Mouse (Mus musculus) natural killer cell, adult 2 months (primary cell): ENCODE measurements at regions not wholly inside any gene's neighbourhood (a gene's known extent, or its start where the extent isn't known, plus 50 kb on each side); places are given as distances from the start of the nearest gene placed in this dataset.
"Not testable (repeated sequence)": the region's sequence is repeated elsewhere in the genome, so short reads cannot be mapped to it uniquely, and the experiment has no call there.

Experiments
- DNase-seq, 2 experiments: peaks; one replicate each; pipeline ENCODE4 v3.0.0; 2022; ENCODE audit warnings: low spot score in 2 of 2

DNA sequence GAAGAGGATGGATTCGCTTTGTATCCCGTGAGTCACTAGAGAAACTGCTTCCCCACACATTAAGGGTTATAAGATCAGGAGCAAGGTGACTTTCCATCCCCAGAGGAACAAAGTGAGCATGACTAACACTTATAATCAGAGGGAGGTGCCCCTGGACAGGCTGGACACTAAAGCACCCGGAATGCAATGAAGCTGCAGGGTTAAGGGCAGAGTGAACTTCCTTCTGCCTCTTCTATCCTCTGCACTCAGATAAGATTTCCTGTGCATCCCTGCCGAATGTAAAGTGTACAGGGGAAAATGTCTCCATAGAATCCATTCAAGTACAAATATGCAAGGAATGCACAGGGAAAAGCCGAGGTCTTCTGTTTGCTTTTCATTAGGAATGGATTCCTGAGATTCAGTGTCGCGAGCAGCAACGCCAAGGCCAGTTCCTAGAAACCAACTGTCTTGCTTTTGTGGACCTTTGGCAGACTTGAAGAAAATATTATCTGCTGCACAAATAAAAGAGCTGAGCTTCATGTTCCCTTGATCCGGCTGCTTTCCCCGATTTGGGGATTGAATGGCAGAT, 58.5 kb upstream of the Fbxl7 start:
- no peak for DNase-seq

DNA sequence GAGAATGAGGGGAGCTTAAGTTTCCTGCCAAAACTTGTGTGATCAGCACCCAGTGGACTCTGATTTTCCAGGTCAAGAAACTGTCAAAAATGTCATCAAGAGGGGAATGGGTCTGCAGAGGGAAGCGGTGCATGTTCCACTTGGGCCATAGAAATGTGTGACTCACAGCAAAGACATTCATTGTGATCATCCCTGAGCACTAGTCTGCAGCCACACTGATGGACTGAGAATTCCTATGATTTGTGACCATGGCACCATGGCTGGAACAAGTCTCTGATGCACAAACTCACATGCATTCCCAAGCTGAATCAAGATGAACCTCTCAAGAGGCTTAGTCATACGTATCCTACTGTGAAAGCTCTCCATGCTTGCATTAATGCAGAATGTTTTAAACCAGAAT, 63.6 kb upstream of the Fbxl7 start:
- DNase-seq = no peak

DNA sequence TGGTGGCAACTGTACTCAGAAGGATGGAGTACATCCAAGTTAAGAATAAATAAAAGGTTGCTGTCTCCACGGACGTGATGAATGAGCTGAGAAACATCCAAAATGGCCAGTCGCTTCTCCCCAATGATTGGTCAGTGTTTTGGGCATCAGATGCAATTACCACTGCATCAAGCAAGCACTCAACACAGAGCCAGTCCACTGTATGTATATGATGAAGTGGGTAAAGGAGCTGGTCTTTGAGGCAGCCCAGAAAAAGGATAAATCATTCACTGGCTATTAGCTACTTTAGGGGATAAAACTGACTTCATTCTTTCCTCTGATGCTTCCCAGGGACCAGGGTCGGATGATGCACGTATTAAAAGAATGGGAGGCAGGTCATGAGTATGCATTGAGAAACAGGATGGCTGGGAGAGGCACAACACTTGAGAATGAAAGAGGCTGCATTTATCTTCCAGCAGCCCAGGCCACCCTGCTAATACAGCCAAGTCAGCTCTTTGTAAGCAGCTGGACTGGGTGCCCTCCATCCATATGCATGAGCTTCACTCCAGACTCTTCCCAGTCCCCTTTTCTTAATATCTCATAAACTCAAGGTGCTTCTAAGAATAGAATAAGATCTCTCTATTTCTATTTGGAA, 73.1 kb upstream of the Fbxl7 start:
- no peak for DNase-seq

DNA sequence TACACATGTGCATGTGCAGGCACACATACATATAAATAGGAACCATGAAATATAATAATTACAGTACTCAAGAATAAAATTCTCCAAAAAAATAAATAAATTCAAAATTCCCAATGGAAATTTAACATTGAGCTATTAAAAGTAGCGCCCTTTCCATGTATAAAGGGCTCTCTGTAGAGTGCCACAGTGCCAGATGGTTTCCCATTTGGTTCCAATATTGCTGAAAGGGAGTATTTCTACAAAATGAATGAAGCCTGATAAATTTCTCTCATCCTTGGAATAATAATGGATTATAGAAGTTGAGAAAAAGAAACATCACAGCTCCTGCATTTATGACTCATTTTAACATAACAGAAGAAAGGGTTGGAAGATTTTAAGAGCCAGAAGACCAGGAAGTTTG, 75.4 kb upstream of the Fbxl7 start:
- DNase-seq = no peak

DNA sequence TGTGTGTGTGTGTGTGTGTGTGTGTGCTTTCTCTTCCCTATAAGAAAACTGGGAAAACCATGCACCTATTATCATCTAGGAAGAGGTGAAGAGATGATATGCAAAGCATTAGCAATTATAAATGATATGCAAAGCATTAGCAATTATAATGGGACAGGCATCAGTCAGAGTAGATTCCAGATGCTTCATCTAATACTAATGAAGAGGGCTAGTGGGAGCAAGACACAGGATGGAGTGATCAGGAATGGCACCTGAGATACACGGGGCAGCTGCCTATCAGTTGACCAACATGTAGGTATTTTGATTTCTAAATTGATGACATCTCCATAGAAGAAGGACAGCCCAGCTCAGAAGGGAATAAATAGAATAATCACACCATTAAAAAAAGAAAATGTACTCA, 97.7 kb upstream of the Fbxl7 start:
- DNase-seq = no peak

DNA sequence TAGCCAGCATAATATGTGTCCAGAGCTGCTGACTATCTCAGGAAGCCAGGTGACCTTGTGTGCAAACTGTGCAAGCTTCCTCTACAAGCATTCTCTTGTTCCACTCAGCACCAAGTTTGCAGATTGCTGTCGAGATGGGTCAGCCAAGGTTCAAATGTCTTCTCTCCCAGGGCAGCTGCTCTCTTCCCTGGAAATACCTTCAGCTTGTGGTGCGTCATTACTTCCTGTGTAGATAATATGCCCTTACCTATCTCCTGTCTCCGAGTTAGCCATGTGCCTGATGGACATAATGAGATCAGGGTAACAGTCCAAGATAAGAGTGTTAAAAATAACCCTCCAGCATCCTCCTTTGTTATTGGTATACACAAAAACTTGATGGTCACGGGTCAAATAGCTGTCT, 113.7 kb upstream of the Fbxl7 start:
- DNase-seq = no peak

DNA sequence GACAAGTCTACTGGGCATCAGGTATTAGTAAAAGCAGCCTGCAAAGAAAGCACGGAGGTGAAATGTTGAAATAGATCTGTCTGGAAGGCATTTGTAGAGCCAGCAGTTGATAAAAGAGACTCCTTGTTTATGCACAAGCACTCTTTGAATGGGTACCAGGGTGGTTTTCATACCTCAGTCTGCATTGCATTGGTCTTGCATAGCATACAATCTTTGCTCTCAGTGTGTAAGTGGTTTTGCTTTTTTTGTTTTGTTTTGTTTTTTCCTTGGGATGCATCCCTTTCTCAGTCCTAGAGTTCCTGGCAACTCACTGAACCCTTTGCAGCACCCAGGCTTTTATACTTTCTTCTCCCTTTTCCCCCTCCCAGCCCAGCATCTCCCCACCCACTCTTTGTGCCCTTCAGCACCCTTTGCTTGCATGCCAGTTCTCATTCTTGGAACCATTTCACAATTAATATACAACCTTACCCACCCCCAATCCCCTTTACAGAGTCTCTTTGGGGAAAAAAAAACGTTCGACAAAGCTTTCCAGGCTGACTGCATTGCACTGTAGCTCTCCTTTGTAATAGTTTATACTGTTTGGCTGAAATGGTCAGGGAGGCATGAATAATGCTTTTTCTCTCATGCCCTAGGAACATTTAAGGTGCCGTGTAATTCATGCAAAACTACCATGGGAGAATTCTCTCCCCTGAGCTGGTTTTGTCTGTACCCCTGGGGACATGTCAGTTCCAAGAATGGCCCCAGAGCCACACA, 118.7 kb upstream of the Fbxl7 start:
- DNase-seq = no peak

DNA sequence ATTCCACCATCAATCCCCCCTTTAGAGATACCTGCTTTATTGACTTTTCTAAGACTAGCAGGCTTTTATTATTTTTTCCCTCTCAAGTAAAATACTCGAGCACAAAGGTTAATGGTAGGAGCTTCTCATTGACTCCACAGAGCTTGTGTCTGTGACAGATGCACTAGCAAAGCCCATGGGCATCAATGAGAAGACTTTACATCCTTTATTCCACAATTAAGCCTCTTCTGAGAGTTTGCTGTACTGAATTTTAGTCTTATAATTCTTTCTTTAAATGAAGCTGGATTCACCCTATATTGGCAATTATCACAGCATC, 119.2 kb upstream of the Fbxl7 start:
- DNase-seq = no peak

DNA sequence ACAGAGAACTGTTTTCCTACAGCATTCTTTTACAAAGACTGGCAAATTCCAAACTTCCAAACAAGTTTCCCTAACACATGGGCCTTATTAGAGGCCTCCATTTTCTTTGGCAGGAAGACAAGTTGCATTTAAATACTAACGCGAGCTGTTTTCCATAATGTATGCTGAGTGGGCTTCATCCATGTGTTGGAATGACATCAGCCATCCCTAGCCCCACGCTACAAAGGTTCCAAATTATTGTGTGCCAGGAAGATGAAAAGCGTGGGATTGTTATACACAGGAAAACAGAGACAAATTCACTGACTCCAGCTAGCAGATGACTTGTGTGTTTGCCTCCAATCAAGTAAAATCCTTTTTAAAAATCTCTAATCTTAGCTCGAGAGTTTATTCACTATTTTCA, 125.1 kb upstream of the Fbxl7 start:
- DNase-seq = no peak

DNA sequence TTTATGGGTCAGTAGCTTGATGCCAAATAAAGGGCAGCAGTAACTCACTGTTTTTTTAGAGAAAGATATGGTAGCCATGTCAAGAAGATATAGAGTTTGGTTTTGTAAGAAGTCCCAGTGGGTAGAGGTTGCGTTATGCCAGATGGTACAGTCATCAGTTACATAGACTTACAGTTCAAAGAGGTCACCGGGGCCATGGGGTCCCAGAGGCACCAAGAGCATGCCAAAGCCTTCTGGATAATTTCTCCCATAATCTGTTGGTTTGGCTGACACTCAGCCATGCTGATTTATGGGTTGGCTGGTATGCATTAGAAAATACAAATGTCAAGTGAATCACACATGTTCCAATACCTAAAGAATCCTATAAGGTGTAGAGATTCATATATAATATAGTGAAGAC, 137.9 kb upstream of the Fbxl7 start:
- DNase-seq = no peak

DNA sequence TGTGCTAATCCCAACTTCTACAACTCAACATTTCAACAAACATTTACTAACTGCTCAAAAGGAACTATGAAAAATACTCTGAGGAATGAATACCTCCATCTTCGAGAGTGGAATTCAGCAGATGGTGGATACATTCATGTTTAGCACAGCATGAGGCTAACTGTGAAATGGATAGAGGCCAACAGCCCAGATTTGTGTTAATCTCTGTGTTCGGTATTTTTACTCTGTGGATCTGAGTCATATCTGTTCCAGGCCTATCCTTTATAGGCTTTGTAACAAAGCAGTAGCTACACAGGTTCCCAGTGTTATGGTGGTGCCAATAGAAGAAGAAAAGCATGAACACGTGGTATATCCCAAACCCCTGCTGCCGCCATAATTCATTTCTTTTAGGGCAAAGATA, 148.4 kb upstream of the Fbxl7 start:
- no peak for DNase-seq

DNA sequence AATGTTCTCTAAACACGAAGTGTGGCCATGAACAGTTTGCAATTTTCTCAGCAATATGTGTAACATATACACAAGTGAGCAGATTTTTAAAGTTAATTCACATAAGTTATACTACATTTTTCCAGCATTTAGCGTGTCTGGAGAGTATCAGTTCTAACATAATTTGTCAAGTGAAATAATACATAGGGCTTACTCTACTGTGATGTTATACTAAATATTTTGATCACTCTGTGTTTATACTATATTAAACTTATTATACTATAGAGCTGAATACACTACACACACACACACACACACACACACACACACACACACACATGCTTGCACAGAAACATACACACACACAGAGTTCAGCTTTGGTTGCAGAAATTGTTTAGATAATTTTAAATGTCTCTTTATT, 155.3 kb upstream of the Fbxl7 start:
- DNase-seq = no peak

DNA sequence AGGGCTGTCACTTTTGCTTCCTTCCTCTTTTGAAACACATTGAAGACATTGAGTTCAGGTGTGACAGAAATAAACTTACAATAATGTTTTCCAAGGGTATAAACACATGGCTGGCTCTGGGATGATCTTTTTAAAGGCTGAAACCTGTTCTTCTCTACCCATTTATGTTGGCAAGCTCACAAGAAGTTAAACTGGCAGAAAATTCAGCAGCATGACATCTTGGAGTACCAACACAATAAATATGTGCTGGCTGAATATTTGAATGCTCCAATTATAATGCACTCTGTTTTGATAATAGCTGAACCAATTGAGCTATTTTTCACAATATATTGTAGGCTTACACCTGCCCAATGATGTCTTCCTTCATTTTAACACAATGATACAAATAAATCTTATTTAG, 168.1 kb upstream of the Fbxl7 start:
- DNase-seq = no peak

DNA sequence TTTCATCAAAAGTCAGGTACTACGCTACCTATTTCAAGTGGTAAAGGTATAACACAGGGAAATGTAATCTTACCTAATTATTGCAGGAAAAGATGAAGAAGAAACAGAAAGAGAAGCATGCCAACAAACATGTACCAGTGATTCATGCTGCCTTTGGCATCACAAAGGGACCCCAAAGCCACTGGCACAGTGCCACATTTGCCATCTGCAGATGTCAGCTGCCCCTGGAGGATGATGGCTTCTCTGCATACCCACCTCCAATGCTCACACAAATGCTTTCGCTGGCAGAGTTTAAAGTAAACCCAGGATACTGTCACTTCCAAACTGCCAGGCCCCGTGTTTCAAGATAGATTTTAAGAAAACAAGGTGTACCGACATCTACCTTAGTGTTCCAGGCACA, 168.6 kb upstream of the Fbxl7 start:
- no peak for DNase-seq

DNA sequence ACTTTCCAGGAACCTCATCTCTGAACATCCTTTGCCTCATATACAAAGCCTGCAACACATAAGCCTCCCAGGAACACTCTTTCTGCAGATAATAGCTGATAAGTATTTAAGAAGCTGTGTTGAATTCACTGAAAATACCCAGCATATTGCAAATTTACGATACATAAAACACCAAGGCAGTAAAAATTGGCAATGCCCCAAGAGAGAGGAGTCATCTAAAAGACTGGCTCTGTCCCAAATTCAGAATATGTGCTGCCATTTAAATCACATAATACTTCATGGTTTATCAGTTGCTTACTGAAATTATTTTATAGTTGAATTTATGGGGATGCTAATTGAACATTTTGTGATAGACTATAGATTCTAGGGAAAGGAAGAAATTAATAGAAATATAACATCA, 172.3 kb upstream of the Fbxl7 start:
- no peak for DNase-seq

DNA sequence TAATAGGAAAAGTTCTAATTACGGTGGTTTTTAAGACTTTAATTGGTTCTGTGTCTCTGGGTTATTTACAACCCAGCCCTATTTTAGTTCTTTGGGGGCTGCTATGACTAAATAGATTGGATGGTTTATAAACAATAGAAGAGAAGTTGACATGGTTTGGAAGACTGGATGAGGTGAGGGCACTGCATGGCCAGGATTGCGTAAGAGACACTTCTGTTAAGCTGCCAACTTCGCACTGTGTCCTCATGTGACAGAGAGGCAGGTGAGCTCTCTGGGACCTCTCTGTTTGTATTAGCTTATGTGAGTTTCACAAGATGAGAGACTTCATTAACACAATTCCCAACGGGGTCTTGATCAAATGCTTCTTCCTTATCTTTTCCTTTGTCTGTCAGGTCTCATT, 182.5 kb upstream of the Fbxl7 start:
- no peak for DNase-seq

DNA sequence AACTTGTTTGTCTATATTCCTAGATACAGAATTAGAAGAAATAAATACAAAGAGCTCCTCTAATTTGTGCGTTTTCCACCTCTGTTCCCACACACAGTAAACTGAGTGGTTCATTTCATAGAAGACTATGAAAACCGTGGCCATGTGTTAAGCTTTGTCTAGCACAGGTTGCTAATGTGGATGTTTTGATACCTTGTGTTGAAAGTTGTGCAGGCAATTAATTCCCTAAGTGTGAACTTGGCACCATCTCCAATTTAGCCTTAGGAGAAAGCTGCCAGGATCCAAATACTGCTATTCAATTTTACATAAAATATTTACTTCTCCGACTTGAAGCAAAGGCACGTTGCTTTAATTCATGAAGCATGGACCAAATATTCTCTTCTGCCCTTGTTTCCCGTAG, 187.4 kb upstream of the Fbxl7 start:
- no peak for DNase-seq

DNA sequence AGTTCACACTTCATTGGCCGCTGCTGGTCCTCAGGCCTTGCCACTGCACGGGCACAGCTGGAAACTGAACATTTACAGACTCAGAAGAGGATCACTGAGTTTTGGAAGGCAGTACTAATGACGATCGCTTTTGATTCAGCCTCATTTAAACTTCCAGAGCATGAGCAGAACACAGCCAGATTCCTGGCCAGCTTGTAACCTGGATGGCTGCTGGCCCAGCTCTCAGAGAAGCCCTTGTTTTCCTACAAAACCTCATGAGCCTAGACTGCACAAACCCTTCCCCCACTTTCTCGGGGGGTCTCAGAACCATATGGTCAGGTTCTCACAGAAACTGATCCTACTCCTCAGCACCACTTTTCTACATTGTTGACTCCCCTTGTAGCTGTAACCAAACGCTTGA, 188.2 kb upstream of the Fbxl7 start:
- no peak for DNase-seq

DNA sequence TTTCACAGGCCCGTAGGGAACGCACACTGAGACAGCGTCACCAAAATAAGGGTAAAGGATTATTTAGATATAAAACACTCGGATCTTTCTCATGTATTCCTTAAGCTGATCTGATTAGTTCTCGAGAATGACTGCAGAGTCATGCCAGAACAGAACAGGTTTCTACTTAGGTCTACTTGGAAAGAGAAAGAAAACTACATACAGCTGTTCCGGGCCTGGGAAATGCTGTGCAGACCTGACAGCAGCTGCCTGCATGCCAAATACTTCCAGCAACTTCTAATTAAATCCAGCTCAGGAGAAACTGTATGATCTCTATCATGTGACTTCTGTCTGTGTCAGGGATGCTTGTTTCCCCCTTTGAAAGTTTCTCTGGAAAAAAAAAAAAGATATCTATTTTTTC, 193.8 kb upstream of the Fbxl7 start:
- no peak for DNase-seq

DNA sequence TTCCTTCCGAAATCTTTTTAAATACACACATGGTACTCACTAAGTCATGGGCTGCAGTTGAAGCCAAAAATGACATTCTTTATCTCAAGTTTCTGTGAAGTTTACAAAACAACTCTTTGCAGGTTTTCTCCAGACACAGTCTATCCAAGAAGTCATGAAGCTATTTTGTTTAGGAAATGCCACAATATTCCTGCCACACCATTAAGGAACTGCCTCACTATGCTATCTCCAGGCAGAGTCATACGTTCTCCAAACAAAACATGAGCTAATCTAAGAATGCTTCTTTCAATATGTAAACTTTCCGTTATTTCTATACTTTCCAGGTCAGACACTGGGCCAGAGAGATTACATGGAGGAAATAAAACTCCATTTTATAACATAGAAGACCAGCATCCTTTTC, 198.7 kb upstream of the Fbxl7 start:
- no peak for DNase-seq

DNA sequence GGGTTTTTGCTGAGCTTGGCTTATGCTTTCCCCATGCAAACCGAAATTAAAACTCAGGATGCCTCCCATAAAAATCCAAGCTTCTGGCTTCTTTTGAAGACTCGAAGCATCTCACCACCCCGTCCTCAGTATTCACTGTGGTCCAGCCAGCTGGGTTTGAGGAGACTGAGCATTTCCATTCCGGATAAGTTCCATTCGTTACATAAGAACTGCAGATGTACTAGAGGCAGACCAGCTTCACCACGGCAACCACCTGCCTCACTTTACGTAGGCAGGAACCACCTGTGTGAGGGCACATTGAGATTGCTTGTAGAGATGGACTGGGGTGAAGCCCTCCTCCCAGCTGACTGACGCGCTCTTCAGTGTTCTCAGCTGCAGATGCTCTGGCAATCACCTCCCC, 199.9 kb upstream of the Fbxl7 start:
- DNase-seq = no peak

DNA sequence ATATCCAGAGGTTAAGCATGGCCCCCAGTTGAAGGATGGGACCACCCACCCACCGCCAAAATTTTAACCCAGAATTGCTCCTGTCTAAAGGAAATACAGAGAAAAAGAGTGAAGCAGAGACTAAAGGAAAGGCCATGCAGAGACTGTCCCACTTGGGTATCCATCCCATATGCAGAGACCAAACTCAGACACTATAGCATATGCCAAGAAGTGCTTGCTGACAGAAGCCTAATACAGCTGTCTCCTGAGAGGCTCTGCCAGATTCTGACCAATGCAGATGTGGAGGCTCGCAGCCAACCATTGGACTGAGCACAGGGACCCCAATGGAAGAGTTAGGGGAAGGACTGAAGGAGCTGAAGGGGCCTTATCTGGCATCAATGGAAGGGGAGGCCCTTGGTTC, 206.2 kb upstream of the Fbxl7 start:
- DNase-seq = not testable (repeated sequence)

DNA sequence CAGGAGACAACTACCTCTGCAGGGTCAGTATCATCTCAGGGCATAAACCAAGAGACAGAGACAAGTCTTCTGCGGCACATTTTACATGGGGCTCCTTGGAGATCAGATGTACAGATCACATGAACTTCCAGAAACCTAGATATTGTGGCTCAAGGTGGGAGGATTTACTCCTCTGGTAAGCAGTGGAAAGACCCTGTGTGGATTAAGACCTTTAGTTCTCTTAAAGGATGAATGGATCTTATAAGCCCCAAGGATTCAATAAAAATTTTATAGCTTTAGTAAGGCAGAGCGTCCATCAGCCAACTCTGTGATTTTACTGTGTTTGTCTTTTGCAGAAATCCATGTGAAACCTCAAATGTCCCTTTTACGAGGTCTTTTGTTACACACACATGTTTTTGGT, 213.8 kb upstream of the Fbxl7 start:
- DNase-seq = no peak

DNA sequence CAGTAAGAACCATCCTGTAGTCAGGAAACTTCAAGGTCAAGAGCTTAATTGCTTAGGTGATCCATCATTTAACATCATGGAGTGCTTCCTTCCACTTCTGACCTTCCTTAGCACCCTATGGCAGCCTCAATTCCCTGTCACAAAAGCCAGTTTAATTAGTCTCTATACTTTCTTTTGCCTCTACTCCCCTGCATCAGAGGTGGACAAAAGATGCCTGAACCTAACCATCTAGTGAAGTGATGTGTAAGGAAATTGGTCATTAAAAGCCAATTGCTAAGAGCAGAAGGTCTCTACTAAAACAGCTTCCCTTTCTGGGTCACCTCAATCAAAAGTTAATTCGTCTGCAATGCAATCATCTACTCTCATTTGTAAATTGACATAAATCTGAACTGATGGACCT, 234.3 kb upstream of the Fbxl7 start:
- DNase-seq = no peak
